Mouse (Mus musculus): ENCODE results near the gene Poc1a. TPM values are rescaled to one million over a fixed set of nuclear protein-coding genes. Genes with fewer than 3 reads are reported as not detected.
A peak's percentile ranks its signal among the peaks of the same experiment; 100 is the strongest.

Poc1a gene
- total and polyA plus RNA-seq, 2 experiments from 2014 or later, result 12.3 to 13.6 TPM

GRCm38 (mm10) chr9:106327125-106327809 lies 46.4 kb downstream of the Poc1a start:
- DNase-seq (ENCODE audit: low spot score) (no peak), ATAC-seq (ENCODE audit: insufficient read depth, low read depth) (no peak)
- no peaks in the 10 kb centered on the region for H3K36me3 ChIP-seq (replicated peaks; ENCODE audit: control insufficient read depth, insufficient read depth, low read length)
- H3K27ac ChIP-seq (ENCODE audit: low read depth), result no peak overlapping the region
- no peak for TF ChIP-seq CTCF (IDR thresholded peaks at IDR 0.05; ENCODE audit: low read depth)
- TF ChIP-seq EP300 (IDR thresholded peaks at IDR 0.05; ENCODE audit: low read depth), result no peak
- H3K4me3 ChIP-seq (ENCODE audit: low read depth, low read length), result no peak overlapping the region
- H3K4me1 ChIP-seq (ENCODE audit: control insufficient read depth, insufficient read depth), result no peaks in the 10 kb centered on the region
- no peaks in the 10 kb centered on the region for H3K9me3 ChIP-seq (replicated peaks; ENCODE audit: control insufficient read depth, low read length)
- no peak overlapping the region for H3K9ac ChIP-seq (replicated peaks; ENCODE audit: low read depth, low read length)
- 72% methylated on average over 8 of the region's 8 CpGs for WGBS
- no peak overlapping the region for H3K4me2 ChIP-seq (ENCODE audit: low read depth, low read length)
- H3K27me3 ChIP-seq (ENCODE audit: control insufficient read depth, insufficient read depth, low read length), result no peaks in the 10 kb centered on the region

GRCm38 (mm10) chr9:106328068-106328610 lies 47.3 kb downstream of the Poc1a start:
- DNase-seq (ENCODE audit: low spot score) (no peak), ATAC-seq (ENCODE audit: insufficient read depth, low read depth) (peak; percentile 47)
- no peak for TF ChIP-seq EP300 (IDR thresholded peaks at IDR 0.05; ENCODE audit: low read depth)
- no peaks in the 10 kb centered on the region for H3K9me3 ChIP-seq (replicated peaks; ENCODE audit: control insufficient read depth, low read length)
- no peak overlapping the region for H3K9ac ChIP-seq (replicated peaks; ENCODE audit: low read depth, low read length)
- no peaks in the 10 kb centered on the region for H3K27me3 ChIP-seq (ENCODE audit: control insufficient read depth, insufficient read depth, low read length)
- H3K4me1 ChIP-seq (ENCODE audit: control insufficient read depth, insufficient read depth), result no peaks in the 10 kb centered on the region
- WGBS, result 52% methylated on average over 7 of the region's 7 CpGs
- no peak overlapping the region for H3K4me2 ChIP-seq (ENCODE audit: low read depth, low read length)
- no peak overlapping the region for H3K4me3 ChIP-seq (ENCODE audit: low read depth, low read length)
- H3K27ac ChIP-seq (ENCODE audit: low read depth), result no peak overlapping the region
- H3K36me3 ChIP-seq (replicated peaks; ENCODE audit: control insufficient read depth, insufficient read depth, low read length), result no peaks in the 10 kb centered on the region

GRCm38 (mm10) chr9:106328772-106329511 lies 48.1 kb downstream of the Poc1a start:
- ATAC-seq (ENCODE audit: insufficient read depth, low read depth) (no peak; the same call in 1 of the 2 replicates), DNase-seq (ENCODE audit: low spot score) (no peak)
- Histone ChIP-seq H3K27ac (ENCODE audit: low read depth) (no peak overlapping the region), H3K9me3 (replicated peaks; ENCODE audit: control insufficient read depth, low read length) (no peaks in the 10 kb centered on the region), H3K4me1 (ENCODE audit: control insufficient read depth, insufficient read depth) (no peaks in the 10 kb centered on the region), H3K9ac (replicated peaks; ENCODE audit: low read depth, low read length) (0 out of 2 replicates have a peak overlapping the region, but pooled peaks have one; percentile 9), H3K4me3 (ENCODE audit: low read depth, low read length) (no peak overlapping the region), H3K4me2 (ENCODE audit: low read depth, low read length) (no peak overlapping the region), H3K27me3 (ENCODE audit: control insufficient read depth, insufficient read depth, low read length) (no peaks in the 10 kb centered on the region), H3K36me3 (replicated peaks; ENCODE audit: control insufficient read depth, insufficient read depth, low read length) (no peaks in the 10 kb centered on the region)
- no peak for TF ChIP-seq EP300 (IDR thresholded peaks at IDR 0.05; ENCODE audit: low read depth)
- TF ChIP-seq CTCF (IDR thresholded peaks at IDR 0.05; ENCODE audit: low read depth), result no peak
- 83% methylated on average over 5 of the region's 5 CpGs for WGBS

GRCm38 (mm10) chr9:106332746-106333145 lies 51.9 kb downstream of the Poc1a start:
- Histone ChIP-seq H3K4me3 (ENCODE audit: low read depth, low read length) (no peak overlapping the region), H3K36me3 (replicated peaks; ENCODE audit: control insufficient read depth, insufficient read depth, low read length) (no peaks in the 10 kb centered on the region), H3K27ac (ENCODE audit: low read depth) (no peak overlapping the region), H3K27me3 (ENCODE audit: control insufficient read depth, insufficient read depth, low read length) (no peaks in the 10 kb centered on the region), H3K9ac (replicated peaks; ENCODE audit: low read depth, low read length) (no peak overlapping the region), H3K9me3 (replicated peaks; ENCODE audit: control insufficient read depth, low read length) (no peaks in the 10 kb centered on the region), H3K4me2 (ENCODE audit: low read depth, low read length) (no peak overlapping the region), H3K4me1 (ENCODE audit: control insufficient read depth, insufficient read depth) (no peaks in the 10 kb centered on the region)
- WGBS, result 77% methylated on average over 3 of the region's 3 CpGs
- TF ChIP-seq EP300 (IDR thresholded peaks at IDR 0.05; ENCODE audit: low read depth) (no peak), CTCF (IDR thresholded peaks at IDR 0.05; ENCODE audit: low read depth) (no peak)
- no peak for DNase-seq (ENCODE audit: low spot score)
- ATAC-seq (ENCODE audit: insufficient read depth, low read depth), result no peak

GRCm38 (mm10) chr9:106337620-106338019 lies 56.8 kb downstream of the Poc1a start:
- Histone ChIP-seq H3K4me3 (ENCODE audit: low read depth, low read length) (no peak overlapping the region), H3K27ac (ENCODE audit: low read depth) (no peak overlapping the region), H3K9ac (replicated peaks; ENCODE audit: low read depth, low read length) (no peak overlapping the region), H3K36me3 (replicated peaks; ENCODE audit: control insufficient read depth, insufficient read depth, low read length) (no peaks in the 10 kb centered on the region), H3K4me2 (ENCODE audit: low read depth, low read length) (no peak overlapping the region), H3K9me3 (replicated peaks; ENCODE audit: control insufficient read depth, low read length) (no peaks in the 10 kb centered on the region), H3K4me1 (ENCODE audit: control insufficient read depth, insufficient read depth) (peaks cover 11% of the 10 kb centered on the region; the same call in 1 of the 2 replicates), H3K27me3 (ENCODE audit: control insufficient read depth, insufficient read depth, low read length) (no peaks in the 10 kb centered on the region)
- ATAC-seq (ENCODE audit: insufficient read depth, low read depth), result no peak; the same call in 1 of the 2 replicates
- 50% methylated on average over 9 of the region's 9 CpGs for WGBS
- TF ChIP-seq EP300 (IDR thresholded peaks at IDR 0.05; ENCODE audit: low read depth) (no peak), CTCF (IDR thresholded peaks at IDR 0.05; ENCODE audit: low read depth) (no peak)
- no peak for DNase-seq (ENCODE audit: low spot score)
